Mouse (Mus musculus) layer of hippocampus, adult 18-20 months (tissue): ENCODE measurements around the gene Oaz2. TPM values are rescaled to one million over a fixed set of nuclear protein-coding genes. Genes with fewer than 3 reads are reported as not detected.

Experiments used
- total RNA-seq, 2 experiments: library from RNA; stranded (reverse); gene quantifications; 2 replicates each; pipeline ENCODE4 v1.2.3; 2021

Gene Oaz2
- total RNA-seq, 2 experiments from 2014 or later: 215 to 217 TPM

Other genes starting within 250 kb of the Oaz2 start
- not detected for gene Slc51b, start 245.0 kb upstream of the Oaz2 start, total RNA-seq
- gene Mtfmt, start 232.2 kb upstream of the Oaz2 start, total RNA-seq: 10 to 100 TPM; 17.1 to 18.0 TPM
- gene Spg21, start 207.1 kb upstream of the Oaz2 start, total RNA-seq: 10 to 100 TPM; 33.0 to 34.1 TPM
- 1 to 10 TPM; 3.6 to 3.7 TPM for gene Ankdd1a, start 147.8 kb upstream of the Oaz2 start, total RNA-seq
- 10 to 100 TPM in 1 of 2 experiments, 1 to 10 TPM in 1; 7.7 to 11.7 TPM for gene Plekho2, start 88.0 kb upstream of the Oaz2 start, total RNA-seq
- gene Pif1, start 80.8 kb upstream of the Oaz2 start, total RNA-seq: under 1 TPM in 1 of 2 experiments, not detected in 1; 0.12 TPM
- gene Rbpms2, start 38.4 kb upstream of the Oaz2 start, total RNA-seq: 1 to 10 TPM; 2.2 to 3.2 TPM
- gene Zfp609, start 159.6 kb downstream of the Oaz2 start, total RNA-seq: 10 to 100 TPM; 56.2 to 58.6 TPM
- not detected for gene Pclaf, start 222.2 kb downstream of the Oaz2 start, total RNA-seq
- 10 to 100 TPM; 36.9 to 42.2 TPM for gene Trip4, start 240.8 kb downstream of the Oaz2 start, total RNA-seq
- gene Csnk1g1, start 240.9 kb downstream of the Oaz2 start, total RNA-seq: 10 to 100 TPM; 38.1 to 40.1 TPM